Mouse (Mus musculus) liver, embryonic 11.5 days (tissue): Measurements from ENCODE around the gene Rdh5. TPM values are rescaled to one million over a fixed set of nuclear protein-coding genes. Genes with fewer than 3 reads are reported as not detected.

Source experiments
- ATAC-seq: fragments of 200-750 bp; cut with Nextera tagmentation; replicated peaks from 2 replicates; pipeline ENCODE4 v1.8.0; 2017; ENCODE audit warnings: moderate number of reproducible peaks, mild to moderate bottlenecking, moderate TSS enrichment, moderate library complexity; ENCODE audit not compliant: low FRiP score
- DNase-seq: peaks from one replicate; pipeline ENCODE4 v3.0.0-alpha.2; 2017; ENCODE audit warnings: low spot score
- H3K27ac ChIP-seq: fragments of 300-500 bp; sonication (generic); 2 replicates; pipeline ENCODE4 v1.5.1; 2014; ENCODE audit warnings: mild to moderate bottlenecking, low read depth, low read length, control low read depth
- H3K27me3 ChIP-seq: fragments of 300-500 bp; sonication (generic); replicated peaks from 2 replicates; pipeline ENCODE4 v1.6.1; 2014; ENCODE audit warnings: low read length, mixed read lengths; ENCODE audit not compliant: control insufficient read depth, insufficient read depth
- H3K36me3 ChIP-seq: fragments of 300-500 bp; sonication (generic); 2 replicates; pipeline ENCODE4 v1.6.1; 2014; ENCODE audit warnings: mild to moderate bottlenecking, low read length, moderate library complexity, mixed read lengths; ENCODE audit not compliant: control insufficient read depth, insufficient read depth
- H3K4me1 ChIP-seq: fragments of 300-500 bp; sonication (generic); replicated peaks from 2 replicates; pipeline ENCODE4 v1.6.1; 2014; ENCODE audit warnings: low read length, mixed read lengths; ENCODE audit not compliant: control insufficient read depth, insufficient read depth
- H3K4me2 ChIP-seq: fragments of 300-500 bp; sonication (generic); 2 replicates; pipeline ENCODE4 v1.6.1; 2014; ENCODE audit warnings: mild to moderate bottlenecking, control low read depth, moderate library complexity
- H3K4me3 ChIP-seq: fragments of 300-500 bp; sonication (generic); 2 replicates; pipeline ENCODE4 v1.5.1; 2014; ENCODE audit warnings: low read depth, low read length, control low read depth
- H3K9ac ChIP-seq: fragments of 300-500 bp; sonication (generic); 2 replicates; pipeline ENCODE4 v1.6.1; 2014; ENCODE audit warnings: low read depth, low read length, control low read depth
- H3K9me3 ChIP-seq: fragments of 300-500 bp; sonication (generic); 2 replicates; pipeline ENCODE4 v1.6.1; 2016; ENCODE audit warnings: low read length, inconsistent platforms, mixed read lengths; ENCODE audit not compliant: control insufficient read depth
- WGBS: fragments of 180-500 bp; shearing (Covaris S2); extraction: QIAGEN DNeasy Blood & Tissue Kit; methylation state at CpG from one replicate; pipeline ENCODE4 v1.1.7; 2014; 5-methylcytosine and 5-hydroxymethylcytosine counted together
- polyA plus RNA-seq: library from polyadenylated mRNA; unstranded; fragments of >200 nt; fragmentation: Nextera tagmentation; extraction: Ambion mirVana; gene quantifications from 2 replicates; pipeline ENCODE4 v1.2.1, GENCODE M21; 2014

Gene Rdh5
- polyA plus RNA-seq, 1 experiment from 2014 or later, result 13.1 TPM

GRCm38 (mm10) chr10:128921883-128922821, 536 bp downstream of the Rdh5 start:
- 71% methylated on average over 16 of the region's 16 CpGs for WGBS
- peaks cover 5% of the 10 kb centered on the region; the same call in 1 of the 2 replicates for H3K36me3 ChIP-seq
- no peak for ATAC-seq

DNA sequence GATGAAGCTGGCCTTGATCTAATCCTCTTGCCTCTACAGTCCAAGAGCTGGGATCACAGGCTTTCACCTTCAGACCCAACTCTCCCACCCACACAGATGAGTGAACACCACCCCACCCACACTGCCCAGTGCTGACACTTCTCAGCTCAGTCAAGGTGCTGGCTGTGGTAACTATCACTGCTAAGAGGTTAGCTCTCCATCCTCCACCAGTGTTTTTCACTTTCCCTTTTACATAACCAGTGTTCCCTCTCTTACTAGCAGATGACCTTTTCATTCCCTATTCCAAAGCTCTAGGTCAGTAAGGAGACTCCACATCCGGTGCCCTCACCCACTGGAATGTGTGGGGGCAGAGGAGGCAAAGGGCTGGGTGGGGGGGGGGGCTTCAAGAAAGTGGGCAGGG, 1.4 kb downstream of the Rdh5 start:
- 55% methylated on average over 1 of the region's 1 CpGs for WGBS
- Histone ChIP-seq H3K27me3 (no peaks in the 10 kb centered on the region; the same call in none of the 2 replicates), H3K36me3 (peaks cover 5% of the 10 kb centered on the region; the same call in 1 of the 2 replicates), H3K4me2 (no peak overlapping the region), H3K9ac (no peak overlapping the region), H3K4me1 (peaks cover 13% of the 10 kb centered on the region; the same call in 1 of the 2 replicates), H3K9me3 (no peaks in the 10 kb centered on the region), H3K27ac (no peak overlapping the region), H3K4me3 (no peak overlapping the region)
- no peak for ATAC-seq
- no peak for DNase-seq

More at GRCm38 (mm10) chr10:128921883-128922821, 536 bp downstream of the Rdh5 start:
- peak overlapping the region; percentile 83 for H3K4me2 ChIP-seq
- peak overlapping the region; percentile 83 for H3K9ac ChIP-seq
- H3K4me1 ChIP-seq, result peaks cover 13% of the 10 kb centered on the region; the same call in 1 of the 2 replicates
- no peaks in the 10 kb centered on the region; the same call in none of the 2 replicates for H3K27me3 ChIP-seq
- no peak overlapping the region for H3K27ac ChIP-seq
- DNase-seq, result no peak
- peak overlapping the region; percentile 79 for H3K4me3 ChIP-seq
- no peaks in the 10 kb centered on the region for H3K9me3 ChIP-seq

DNA sequence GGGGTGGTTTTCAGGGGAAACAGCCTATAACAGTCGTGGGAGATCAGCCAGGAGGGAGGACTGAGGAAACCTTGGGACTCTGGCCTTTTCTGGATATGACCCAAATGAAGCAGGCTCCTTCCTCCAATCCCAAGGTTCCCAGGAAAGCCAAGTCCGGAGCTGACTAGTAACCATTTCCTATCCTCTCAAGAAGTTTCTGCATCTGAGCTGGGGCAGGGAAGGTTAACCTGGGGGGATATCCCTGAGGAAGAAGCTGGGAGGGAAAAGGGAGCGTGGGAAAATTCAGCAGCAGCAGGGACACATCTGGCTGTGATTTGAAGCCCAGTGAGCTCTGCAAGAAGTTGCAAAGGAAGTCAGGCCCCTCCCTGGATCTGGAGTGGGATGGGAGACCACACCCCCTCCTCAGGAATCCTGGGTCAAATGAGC, 1.9 kb downstream of the Rdh5 start:
- Histone ChIP-seq H3K27me3 (no peaks in the 10 kb centered on the region; the same call in 1 of the 2 replicates), H3K4me3 (no peak overlapping the region), H3K9ac (no peak overlapping the region), H3K4me2 (no peak overlapping the region), H3K27ac (no peak overlapping the region), H3K36me3 (peaks cover 5% of the 10 kb centered on the region; the same call in 1 of the 2 replicates), H3K9me3 (no peaks in the 10 kb centered on the region), H3K4me1 (peaks cover 13% of the 10 kb centered on the region; the same call in 1 of the 2 replicates)
- DNase-seq (no peak), ATAC-seq (no peak)
- WGBS, result 71% methylated on average over 3 of the region's 3 CpGs

- H3K4me2 ChIP-seq, result no peak overlapping the region
- H3K9me3 ChIP-seq, result no peaks in the 10 kb centered on the region
- DNase-seq (no peak), ATAC-seq (no peak)
- peaks cover 5% of the 10 kb centered on the region; the same call in 1 of the 2 replicates for H3K36me3 ChIP-seq
- H3K9ac ChIP-seq, result no peak overlapping the region
- H3K4me3 ChIP-seq, result no peak overlapping the region
- 85% methylated on average over 7 of the region's 7 CpGs for WGBS
- H3K27ac ChIP-seq, result no peak overlapping the region
- H3K27me3 ChIP-seq, result no peaks in the 10 kb centered on the region; the same call in 1 of the 2 replicates
- H3K4me1 ChIP-seq, result peaks cover 13% of the 10 kb centered on the region; the same call in 1 of the 2 replicates
Observed at GRCm38 (mm10) chr10:128919966-128920365, 2.7 kb downstream of the Rdh5 start.

DNA sequence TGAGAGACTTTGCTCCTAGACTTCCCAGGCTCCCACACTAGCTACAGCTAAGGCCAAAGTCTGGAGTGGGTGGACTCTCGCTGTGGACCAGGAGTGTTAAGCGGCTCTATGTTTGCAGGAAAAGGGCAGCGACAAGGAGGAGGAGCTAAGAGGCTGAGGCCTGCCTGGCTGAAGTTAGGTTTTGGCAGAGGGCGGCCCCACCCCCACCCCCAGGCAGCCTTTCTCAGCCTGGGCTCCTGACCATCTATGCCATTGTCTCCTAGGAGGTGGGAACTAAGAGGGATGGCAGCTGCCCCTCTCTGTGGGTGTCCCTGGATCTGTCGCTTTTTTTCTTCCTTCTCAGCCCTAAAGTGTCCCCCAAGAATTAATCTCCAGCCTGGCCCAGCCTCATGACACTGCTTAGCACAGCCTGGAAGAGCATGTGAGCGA, 3.5 kb downstream of the Rdh5 start:
- DNase-seq, result no peak
- Histone ChIP-seq H3K4me3 (no peak overlapping the region), H3K27ac (peak overlapping the region; percentile 26; the same call in 1 of the 2 replicates), H3K27me3 (no peaks in the 10 kb centered on the region; the same call in 1 of the 2 replicates), H3K36me3 (peaks cover 7% of the 10 kb centered on the region), H3K9ac (no peak overlapping the region), H3K9me3 (no peaks in the 10 kb centered on the region), H3K4me1 (peaks cover 13% of the 10 kb centered on the region; the same call in 1 of the 2 replicates), H3K4me2 (no peak overlapping the region)
- no peak for ATAC-seq
- 28% methylated on average over 6 of the region's 6 CpGs for WGBS

DNA sequence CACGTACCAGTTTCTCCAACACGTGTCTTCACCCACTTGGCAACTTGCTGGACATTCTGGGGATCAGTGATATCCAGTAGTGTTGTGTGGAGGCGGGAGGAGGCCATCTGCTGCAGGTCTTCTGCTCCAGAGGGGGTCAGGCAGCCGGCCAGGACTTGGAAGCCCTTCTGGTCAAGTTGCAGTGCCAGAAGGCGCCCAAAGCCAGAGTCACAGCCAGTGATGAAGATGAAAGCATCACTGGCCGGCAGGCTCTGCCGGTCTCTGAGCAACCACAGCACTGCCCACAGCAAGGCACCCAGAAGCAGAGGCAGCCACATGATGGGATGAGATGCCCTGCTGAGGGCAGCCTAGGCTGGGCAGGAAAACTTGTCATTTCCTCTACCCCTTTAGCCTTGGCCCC, 4.4 kb downstream of the Rdh5 start:
- WGBS, result 75% methylated on average over 7 of the region's 7 CpGs
- Histone ChIP-seq H3K4me2 (no peak overlapping the region), H3K4me1 (peaks cover 7% of the 10 kb centered on the region; the same call in 1 of the 2 replicates), H3K36me3 (peaks cover 12% of the 10 kb centered on the region), H3K27me3 (no peaks in the 10 kb centered on the region), H3K4me3 (no peak overlapping the region), H3K27ac (no peak overlapping the region; the same call in 1 of the 2 replicates), H3K9ac (no peak overlapping the region; the same call in 1 of the 2 replicates), H3K9me3 (no peaks in the 10 kb centered on the region)
- ATAC-seq, result no peak
- no peak for DNase-seq

DNA sequence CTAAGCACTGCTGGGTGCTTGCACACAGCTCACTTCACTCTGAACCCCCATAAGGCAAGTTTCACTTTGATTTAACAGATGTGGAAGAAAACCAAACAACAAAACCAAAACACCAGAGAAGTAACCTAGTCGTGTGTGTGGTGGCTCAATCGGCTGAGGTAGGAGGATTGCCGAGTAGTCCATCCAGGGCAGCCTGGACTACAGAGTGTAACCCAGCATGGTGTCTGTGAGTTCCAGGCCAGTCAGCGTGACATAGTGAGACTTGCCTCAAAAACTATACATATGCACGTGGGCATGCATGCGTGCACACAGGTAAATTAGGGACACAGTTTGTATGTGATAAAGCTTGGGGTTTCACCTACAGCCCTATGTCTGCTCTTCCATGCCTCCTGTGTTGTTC, 5.3 kb downstream of the Rdh5 start:
- no peak overlapping the region for H3K4me3 ChIP-seq
- no peaks in the 10 kb centered on the region for H3K27me3 ChIP-seq
- H3K4me2 ChIP-seq, result no peak overlapping the region
- no peak overlapping the region for H3K9ac ChIP-seq
- H3K4me1 ChIP-seq, result peaks cover 4% of the 10 kb centered on the region; the same call in 1 of the 2 replicates
- DNase-seq (no peak), ATAC-seq (no peak)
- no peaks in the 10 kb centered on the region for H3K9me3 ChIP-seq
- H3K36me3 ChIP-seq, result peaks cover 12% of the 10 kb centered on the region
- H3K27ac ChIP-seq, result no peak overlapping the region
- 90% methylated on average over 6 of the region's 6 CpGs for WGBS

DNA sequence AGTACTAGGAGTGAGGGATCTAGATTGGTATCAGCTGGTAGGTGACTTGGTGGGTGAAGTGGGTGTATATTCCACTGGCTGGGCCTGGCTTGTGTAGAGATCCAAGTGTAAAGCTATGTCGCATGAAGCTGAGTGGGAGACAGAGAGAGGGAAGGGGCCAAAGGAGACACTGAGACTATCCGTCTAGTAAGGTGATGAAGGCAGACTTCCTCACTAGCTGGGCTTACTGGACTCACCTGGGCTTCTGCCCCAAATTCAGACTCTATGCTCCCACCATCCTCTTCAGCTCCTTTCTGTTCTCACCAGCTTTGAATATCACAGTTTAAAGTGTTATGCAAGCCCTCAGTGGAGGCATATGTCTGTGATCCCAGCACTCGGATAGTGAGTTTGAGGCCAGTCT, 6.0 kb downstream of the Rdh5 start:
- Histone ChIP-seq H3K27me3 (no peaks in the 10 kb centered on the region), H3K9me3 (no peaks in the 10 kb centered on the region), H3K4me1 (peaks cover 3% of the 10 kb centered on the region; the same call in 1 of the 2 replicates), H3K4me2 (no peak overlapping the region), H3K36me3 (peaks cover 12% of the 10 kb centered on the region), H3K27ac (no peak overlapping the region), H3K4me3 (no peak overlapping the region), H3K9ac (no peak overlapping the region)
- DNase-seq (no peak), ATAC-seq (no peak)
- 88% methylated on average over 3 of the region's 3 CpGs for WGBS
